Mouse (Mus musculus): ENCODE measurements around the gene Cyfip1. TPM values are rescaled to one million over a fixed set of nuclear protein-coding genes. Genes with fewer than 3 reads are reported as not detected.

Cyfip1 gene
- polyA plus RNA-seq, 1 experiment from 2014 or later, result 50.0 TPM

Other genes starting within 250 kb of the Cyfip1 start
- 2.3 and 2.8 TPM in 2 replicates for gene Siglech, start 73.6 kb upstream of the Cyfip1 start, polyA plus RNA-seq (2014; fragmentation: Nextera tagmentation; extraction: Ambion mirVana)
- 33.3 and 36.7 TPM in 2 replicates for gene Tubgcp5, start 47.6 kb upstream of the Cyfip1 start, polyA plus RNA-seq (2014; fragmentation: Nextera tagmentation; extraction: Ambion mirVana)
- 48.4 and 49.1 TPM in 2 replicates for gene Nipa2, start 120.7 kb downstream of the Cyfip1 start, polyA plus RNA-seq (2014; fragmentation: Nextera tagmentation; extraction: Ambion mirVana)
- gene Nipa1, start 178.2 kb downstream of the Cyfip1 start, polyA plus RNA-seq (2014; fragmentation: Nextera tagmentation; extraction: Ambion mirVana), result 23.8 and 25.4 TPM in 2 replicates
- gene Herc2, start 208.5 kb downstream of the Cyfip1 start, polyA plus RNA-seq (2014; fragmentation: Nextera tagmentation; extraction: Ambion mirVana), result 57.4 and 60.3 TPM in 2 replicates